Mouse (Mus musculus) forebrain, embryonic 11.5 days (tissue): ENCODE data around the gene Scrn3. TPM values are rescaled to one million over a fixed set of nuclear protein-coding genes. Genes with fewer than 3 reads are reported as not detected.

Experiments used
- ATAC-seq: fragments of 200-750 bp; cut with Nextera tagmentation; replicated peaks from 2 replicates; pipeline ENCODE4 v1.8.0; 2017; ENCODE audit warnings: moderate TSS enrichment; ENCODE audit not compliant: low FRiP score
- DNase-seq: peaks from one replicate; pipeline ENCODE4 v3.0.0-alpha.2; 2017; ENCODE audit warnings: low spot score
- H3K27ac ChIP-seq: fragments of 300-500 bp; sonication (generic); 2 replicates; pipeline ENCODE4 v1.5.1; 2014; ENCODE audit warnings: low read depth, low read length
- H3K27me3 ChIP-seq: fragments of 300-500 bp; sonication (generic); 2 replicates; pipeline ENCODE4 v1.6.1; 2014; ENCODE audit warnings: mild to moderate bottlenecking, low read length, mixed read lengths; ENCODE audit not compliant: control insufficient read depth, insufficient read depth
- H3K36me3 ChIP-seq: fragments of 300-500 bp; sonication (generic); 2 replicates; pipeline ENCODE4 v1.6.1; 2014; ENCODE audit warnings: mild to moderate bottlenecking, low read length, moderate library complexity, mixed read lengths; ENCODE audit not compliant: control insufficient read depth, insufficient read depth
- H3K4me1 ChIP-seq: fragments of 300-500 bp; sonication (generic); replicated peaks from 2 replicates; pipeline ENCODE4 v1.6.1; 2014; ENCODE audit warnings: low read length, mixed read lengths; ENCODE audit not compliant: control insufficient read depth, insufficient read depth
- H3K4me2 ChIP-seq: fragments of 300-500 bp; sonication (generic); 2 replicates; pipeline ENCODE4 v1.6.1; 2014; ENCODE audit warnings: low read depth, mild to moderate bottlenecking, low read length, moderate library complexity, mixed read lengths; ENCODE audit not compliant: severe bottlenecking
- H3K4me3 ChIP-seq: fragments of 300-500 bp; sonication (generic); 2 replicates; pipeline ENCODE4 v1.5.1; 2014; ENCODE audit warnings: low read depth, low read length
- H3K9ac ChIP-seq: fragments of 300-500 bp; sonication (generic); 2 replicates; pipeline ENCODE4 v1.6.1; 2014; ENCODE audit warnings: low read length
- H3K9me3 ChIP-seq: fragments of 300-500 bp; sonication (generic); 2 replicates; pipeline ENCODE4 v1.6.1; 2016; ENCODE audit warnings: low read length, mixed read lengths; ENCODE audit not compliant: control insufficient read depth
- WGBS: fragments of 180-500 bp; shearing (Covaris S2); extraction: QIAGEN DNeasy Blood & Tissue Kit; methylation state at CpG from one replicate; pipeline ENCODE4 v1.1.7; 2014; 5-methylcytosine and 5-hydroxymethylcytosine counted together
- polyA plus RNA-seq: library from polyadenylated mRNA; unstranded; fragments of >200 nt; fragmentation: Nextera tagmentation; extraction: Ambion mirVana; gene quantifications from 2 replicates; pipeline ENCODE4 v1.2.1, GENCODE M21; 2014

The Scrn3 gene
- polyA plus RNA-seq, 1 experiment from 2014 or later, result 14.0 TPM

DNA sequence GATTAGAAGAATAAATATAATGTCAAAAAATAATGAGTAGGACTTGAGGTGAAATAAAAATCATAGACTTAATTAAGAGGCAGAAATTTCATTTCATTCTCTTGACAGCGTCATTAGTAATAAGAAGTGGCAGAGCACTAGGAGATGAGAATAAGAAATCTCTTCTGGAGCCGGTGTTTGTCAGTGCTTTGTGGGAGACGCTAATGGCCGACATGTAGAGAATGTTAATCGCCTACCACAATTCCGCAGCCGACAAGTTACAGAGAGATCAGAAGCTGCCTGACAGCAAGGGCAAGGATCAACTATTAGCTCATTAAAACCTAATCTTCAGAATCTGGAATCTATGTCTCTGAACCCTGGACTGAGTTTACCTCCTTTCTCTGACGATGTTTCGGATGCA lies 35.4 kb downstream of the Scrn3 start:
- Histone ChIP-seq H3K4me3 (no peak overlapping the region), H3K36me3 (no peaks in the 10 kb centered on the region), H3K4me2 (no peak overlapping the region), H3K9me3 (no peaks in the 10 kb centered on the region), H3K4me1 (0 out of 2 replicates have a peak, but pooled peaks cover 2% of the 10 kb centered on the region), H3K9ac (no peak overlapping the region), H3K27me3 (no peaks in the 10 kb centered on the region), H3K27ac (no peak overlapping the region)
- no peak for DNase-seq
- no peak for ATAC-seq
- 79% methylated on average over 9 of the region's 9 CpGs for WGBS

DNA sequence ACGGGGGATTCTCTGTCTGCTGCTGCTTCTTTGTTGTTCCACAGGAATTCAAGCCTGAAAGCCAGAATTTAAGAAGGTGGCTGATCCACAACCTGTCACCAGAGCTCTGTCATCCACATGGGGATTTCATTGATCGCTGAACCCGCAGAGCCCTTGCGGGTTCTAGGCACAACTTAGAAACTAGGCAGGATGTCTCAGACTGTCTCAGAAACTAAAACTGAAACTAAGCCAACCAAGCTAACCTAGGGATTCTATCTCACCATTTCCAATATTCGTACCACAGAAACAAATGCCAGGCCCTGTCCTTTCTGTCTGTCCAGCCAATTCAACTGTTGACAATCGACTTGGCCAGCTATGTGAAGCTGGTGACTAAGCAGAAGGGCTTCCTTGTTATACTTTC lies 35.8 kb downstream of the Scrn3 start:
- H3K27ac ChIP-seq, result no peak overlapping the region
- no peak overlapping the region for H3K4me2 ChIP-seq
- DNase-seq, result no peak
- no peaks in the 10 kb centered on the region for H3K27me3 ChIP-seq
- no peak overlapping the region for H3K9ac ChIP-seq
- no peak overlapping the region for H3K4me3 ChIP-seq
- H3K36me3 ChIP-seq, result no peaks in the 10 kb centered on the region
- 0 out of 2 replicates have a peak, but pooled peaks cover 2% of the 10 kb centered on the region for H3K4me1 ChIP-seq
- 89% methylated on average over 6 of the region's 6 CpGs for WGBS
- no peaks in the 10 kb centered on the region for H3K9me3 ChIP-seq
- no peak for ATAC-seq

- no peak for DNase-seq
- 56% methylated on average over 5 of the region's 5 CpGs for WGBS
- Histone ChIP-seq H3K9ac (no peak overlapping the region), H3K9me3 (no peaks in the 10 kb centered on the region), H3K4me3 (no peak overlapping the region), H3K4me2 (no peak overlapping the region), H3K27me3 (no peaks in the 10 kb centered on the region), H3K36me3 (no peaks in the 10 kb centered on the region), H3K27ac (no peak overlapping the region), H3K4me1 (0 out of 2 replicates have a peak, but pooled peaks cover 2% of the 10 kb centered on the region)
- ATAC-seq, result no peak
Measured at GRCm38 (mm10) chr2:73351496-73351895, 39.1 kb downstream of the Scrn3 start.

DNA sequence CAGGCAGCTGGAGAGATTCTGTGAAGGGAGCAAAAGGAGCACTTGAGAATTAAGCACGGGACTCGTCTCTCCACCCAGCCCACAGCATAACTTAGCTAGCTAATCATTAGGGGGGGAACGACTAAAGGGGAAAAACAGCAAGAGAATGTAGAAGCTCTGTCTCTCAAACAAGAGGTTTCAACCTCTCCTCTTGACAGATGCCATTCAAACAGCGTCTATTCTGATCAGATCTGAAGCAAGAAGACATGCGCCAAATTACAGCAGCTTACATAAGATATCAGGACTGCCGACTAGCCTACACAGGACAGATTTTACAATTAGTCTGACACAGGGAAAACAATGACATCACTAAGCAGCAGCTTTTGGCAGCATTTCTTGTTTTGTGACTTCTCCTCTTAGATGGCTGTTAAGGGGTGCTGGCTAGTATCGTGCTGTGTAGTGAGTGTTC lies 39.5 kb downstream of the Scrn3 start:
- Histone ChIP-seq H3K36me3 (no peaks in the 10 kb centered on the region), H3K9me3 (no peaks in the 10 kb centered on the region), H3K27me3 (no peaks in the 10 kb centered on the region), H3K9ac (no peak overlapping the region), H3K27ac (no peak overlapping the region), H3K4me3 (no peak overlapping the region), H3K4me1 (0 out of 2 replicates have a peak, but pooled peaks cover 2% of the 10 kb centered on the region), H3K4me2 (no peak overlapping the region)
- 65% methylated on average over 7 of the region's 7 CpGs for WGBS
- DNase-seq (no peak), ATAC-seq (no peak)

DNA sequence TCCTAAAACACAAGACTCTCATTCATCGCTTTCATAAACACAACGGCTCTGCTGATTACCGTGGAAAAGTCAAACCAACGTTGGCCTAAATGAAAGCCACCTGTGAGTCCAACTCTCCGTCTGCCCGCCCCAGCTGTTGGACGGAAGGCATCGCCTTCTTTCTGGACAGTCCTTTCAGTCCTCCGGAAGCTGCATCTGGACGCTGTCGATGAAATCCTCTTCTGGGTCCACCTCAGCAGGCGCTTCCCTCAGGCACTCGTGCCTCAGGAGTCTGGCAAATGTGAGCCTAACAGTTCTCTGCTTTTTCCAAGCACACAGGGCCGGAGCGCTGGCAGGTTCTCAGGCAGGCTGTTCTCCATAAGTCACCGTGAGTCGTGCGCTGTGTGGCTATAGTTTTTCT lies 44.6 kb downstream of the Scrn3 start:
- DNase-seq, result no peak
- no peak overlapping the region for H3K4me2 ChIP-seq
- no peak overlapping the region for H3K9ac ChIP-seq
- H3K27ac ChIP-seq, result no peak overlapping the region
- no peak overlapping the region for H3K4me3 ChIP-seq
- no peaks in the 10 kb centered on the region for H3K36me3 ChIP-seq
- WGBS, result 77% methylated on average over 18 of the region's 18 CpGs
- no peaks in the 10 kb centered on the region for H3K27me3 ChIP-seq
- no peaks in the 10 kb centered on the region for H3K9me3 ChIP-seq
- no peaks in the 10 kb centered on the region for H3K4me1 ChIP-seq
- no peak for ATAC-seq

DNA sequence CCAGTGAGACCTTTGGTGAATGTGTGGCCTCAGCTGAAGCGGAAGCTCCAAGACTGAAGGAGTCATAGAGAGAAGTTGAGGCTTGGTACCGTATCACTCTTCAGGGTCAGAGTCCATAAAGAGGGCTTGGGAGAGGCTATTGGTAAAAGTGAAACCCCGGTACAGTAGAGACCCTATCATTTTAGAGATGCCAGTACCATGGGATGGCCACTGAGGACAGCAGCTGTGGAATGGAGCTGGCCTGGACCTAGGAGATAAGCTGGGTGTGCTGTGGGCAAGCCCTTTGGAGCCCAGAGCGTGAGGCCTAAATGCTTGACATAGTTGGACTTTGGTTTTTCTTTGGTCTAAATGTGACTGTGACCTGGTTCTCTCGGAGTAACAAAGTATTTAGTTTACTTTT lies 47.5 kb downstream of the Scrn3 start:
- ATAC-seq, result no peak
- no peak overlapping the region for H3K27ac ChIP-seq
- H3K4me2 ChIP-seq, result no peak overlapping the region
- H3K9me3 ChIP-seq, result no peaks in the 10 kb centered on the region
- no peaks in the 10 kb centered on the region for H3K4me1 ChIP-seq
- no peaks in the 10 kb centered on the region for H3K36me3 ChIP-seq
- H3K9ac ChIP-seq, result no peak overlapping the region
- H3K4me3 ChIP-seq, result no peak overlapping the region
- no peaks in the 10 kb centered on the region for H3K27me3 ChIP-seq
- 93% methylated on average over 5 of the region's 5 CpGs for WGBS
- no peak for DNase-seq

DNA sequence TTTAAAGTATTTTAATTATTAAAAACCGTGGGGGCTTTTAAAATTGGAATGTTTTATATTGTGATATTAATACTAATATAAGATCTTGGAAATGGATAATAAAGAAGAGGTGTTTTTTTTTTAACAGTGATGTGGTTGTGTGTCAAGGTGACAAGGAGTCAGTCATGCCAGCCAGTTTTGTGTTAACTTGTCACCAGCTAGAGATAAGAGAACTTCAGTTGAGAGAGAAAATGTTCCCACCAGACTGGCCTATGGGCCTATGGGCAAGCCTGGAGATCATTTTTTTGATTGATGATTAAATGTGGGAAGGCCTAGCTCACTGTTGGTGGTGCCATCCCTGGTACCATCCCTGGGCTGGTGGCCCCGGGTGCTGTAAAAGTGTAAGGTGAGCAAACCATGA lies 48.1 kb downstream of the Scrn3 start:
- H3K36me3 ChIP-seq, result no peaks in the 10 kb centered on the region
- H3K27me3 ChIP-seq, result no peaks in the 10 kb centered on the region
- no peak for DNase-seq
- WGBS, result 84% methylated on average over 2 of the region's 2 CpGs
- no peak overlapping the region for H3K27ac ChIP-seq
- H3K4me1 ChIP-seq, result no peaks in the 10 kb centered on the region
- no peak overlapping the region for H3K4me3 ChIP-seq
- no peak overlapping the region for H3K4me2 ChIP-seq
- H3K9me3 ChIP-seq, result no peaks in the 10 kb centered on the region
- no peak overlapping the region for H3K9ac ChIP-seq
- no peak for ATAC-seq

DNA sequence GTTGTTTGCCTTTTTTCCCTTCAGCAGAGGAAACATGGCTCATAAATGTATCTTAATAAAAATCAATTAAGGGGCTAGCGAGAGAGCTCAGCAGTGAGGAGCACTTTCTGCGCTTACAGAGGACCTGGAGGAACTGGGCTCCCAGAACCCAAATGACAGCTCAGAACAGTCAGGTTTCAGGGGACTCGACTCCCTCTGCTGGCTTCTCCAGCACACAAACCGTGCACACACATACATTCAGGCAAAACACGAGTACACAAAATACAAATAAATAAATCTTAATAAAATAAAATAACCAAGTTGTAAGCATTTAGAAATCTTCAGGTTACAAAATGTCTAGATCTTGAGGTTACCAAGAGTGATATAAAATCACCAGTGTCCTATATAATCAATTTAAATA lies 51.0 kb downstream of the Scrn3 start:
- WGBS, result 77% methylated on average over 5 of the region's 5 CpGs
- no peaks in the 10 kb centered on the region for H3K4me1 ChIP-seq
- H3K4me2 ChIP-seq, result no peak overlapping the region
- H3K9ac ChIP-seq, result no peak overlapping the region
- H3K27me3 ChIP-seq, result no peaks in the 10 kb centered on the region
- no peak overlapping the region for H3K4me3 ChIP-seq
- no peaks in the 10 kb centered on the region for H3K9me3 ChIP-seq
- H3K27ac ChIP-seq, result no peak overlapping the region
- ATAC-seq (no peak), DNase-seq (no peak)
- H3K36me3 ChIP-seq, result no peaks in the 10 kb centered on the region

DNA sequence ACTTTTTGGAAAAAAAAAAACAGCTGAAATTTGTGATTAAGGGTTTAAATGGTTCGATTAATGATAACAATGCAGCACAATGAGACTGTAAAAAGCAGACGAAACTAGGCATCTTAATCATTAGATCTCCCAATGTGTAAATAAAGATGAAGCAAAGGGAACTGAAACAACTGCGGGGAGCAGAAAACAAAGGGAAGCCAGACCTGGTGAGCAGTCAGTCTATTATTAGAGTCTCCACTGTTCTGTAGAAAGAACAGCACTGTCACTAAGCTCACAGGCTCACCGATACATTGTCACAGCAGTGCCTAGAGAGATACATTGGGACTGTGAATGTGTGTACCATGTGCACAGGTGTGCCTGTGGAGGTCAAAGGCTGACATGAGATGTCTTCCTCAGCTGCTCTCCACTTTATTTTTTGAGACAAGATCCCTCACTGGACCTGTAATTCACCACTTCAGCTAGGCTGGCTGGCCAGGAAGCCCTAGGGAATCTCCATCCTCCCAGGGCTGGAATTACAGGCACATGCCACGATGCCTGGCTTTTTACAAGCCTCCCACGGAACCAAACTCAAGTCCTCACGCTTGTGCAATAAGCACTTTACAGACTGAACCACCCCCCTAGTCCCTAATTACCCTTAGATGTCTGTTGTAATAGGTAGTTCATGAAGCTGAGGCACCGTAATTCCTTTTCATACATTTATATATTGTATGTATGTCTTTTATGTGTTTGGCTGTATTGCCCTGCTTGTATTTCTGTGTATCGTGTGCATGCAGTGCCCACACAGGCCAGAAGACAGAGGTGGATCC lies 59.3 kb downstream of the Scrn3 start:
- Histone ChIP-seq H3K27ac (no peak overlapping the region), H3K27me3 (no peaks in the 10 kb centered on the region), H3K4me2 (no peak overlapping the region), H3K36me3 (no peaks in the 10 kb centered on the region), H3K9me3 (no peaks in the 10 kb centered on the region), H3K4me1 (no peaks in the 10 kb centered on the region), H3K9ac (no peak overlapping the region), H3K4me3 (no peak overlapping the region)
- DNase-seq (no peak), ATAC-seq (no peak)
- 77% methylated on average over 9 of the region's 9 CpGs for WGBS
